ENCODE assay signal across 24 mouse cellular contexts in the genomic region with DNA sequence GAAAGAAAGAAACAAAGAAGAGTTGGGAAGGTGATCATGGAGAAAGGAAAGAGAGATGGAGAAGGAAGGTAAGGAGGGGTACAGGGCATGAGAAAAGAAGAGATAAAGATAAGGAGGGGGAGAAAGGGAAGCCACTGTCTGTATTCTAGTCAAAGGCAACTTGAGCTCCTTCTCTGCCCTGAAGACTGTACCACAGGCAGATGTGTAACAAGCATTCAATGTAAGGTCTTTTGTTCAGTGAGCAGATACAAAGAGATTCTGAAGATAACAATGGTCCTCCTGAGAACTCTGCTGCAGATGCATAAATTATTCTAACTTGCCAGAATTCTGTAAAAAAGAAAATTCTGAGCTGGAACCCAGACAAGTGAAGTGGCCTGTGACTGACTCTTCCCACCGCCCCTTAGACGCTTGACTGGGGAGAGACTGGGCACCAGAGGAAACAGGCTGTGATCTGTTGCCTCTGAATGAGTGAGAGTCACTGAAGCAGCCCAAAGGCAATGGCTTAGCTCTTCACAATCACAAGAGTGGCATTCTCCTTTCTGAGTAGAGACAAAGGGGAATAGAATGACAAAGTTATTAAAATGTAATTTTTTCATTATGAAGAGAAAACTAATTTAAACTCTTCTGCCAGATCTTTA.
DNase-seq lines count a peak whose midpoint lies in the region; ATAC-seq and TF ChIP-seq lines count a peak whose summit lies in the region.
"Had no signal": no experiment of that assay in that cellular context is flagged by ENCODE, and none has a peak within 500 bp of the region (broad histone marks: within the 10 kb centered on the region; RNA-seq: fewer than 3 reads in every experiment).

No protein-coding gene starts in this region.

- H3K4me3 ChIP-seq in hindbrain, postnatal 0 days (ENCODE audit: low read length) = no peak overlapping the region
- H3K4me3 ChIP-seq in hindbrain, embryonic 16.5 days (ENCODE audit: low read length) = no peak overlapping the region
- H3K4me3 ChIP-seq in midbrain, embryonic 11.5 days (ENCODE audit: low read depth, low read length) = no peak overlapping the region
- H3K4me3 ChIP-seq in midbrain, embryonic 13.5 days (replicated peaks) = no peak overlapping the region
- H3K4me3 ChIP-seq: embryonic facial prominence, embryonic 13.5 days; forebrain, embryonic 12.5 days; heart, adult 2 months; heart, embryonic 15.5 days had no signal

- 23% methylated on average over 2 of the region's 2 CpGs for WGBS in hindbrain, postnatal 0 days
- WGBS in hindbrain, embryonic 16.5 days = 18% methylated on average over 2 of the region's 2 CpGs
- 29% methylated on average over 2 of the region's 2 CpGs for WGBS in midbrain, embryonic 11.5 days
- WGBS in midbrain, embryonic 13.5 days = 6% methylated on average over 2 of the region's 2 CpGs

- H3K4me2 ChIP-seq in hindbrain, postnatal 0 days (ENCODE audit: low read depth, low read length) = no peak overlapping the region
- no peak overlapping the region for H3K4me2 ChIP-seq in hindbrain, embryonic 16.5 days (ENCODE audit: low read length)
- H3K4me2 ChIP-seq in midbrain, embryonic 11.5 days = no peak overlapping the region
- H3K4me2 ChIP-seq in midbrain, embryonic 13.5 days (replicated peaks) = no peak overlapping the region
- H3K4me2 ChIP-seq: embryonic facial prominence, embryonic 13.5 days; forebrain, embryonic 12.5 days; heart, embryonic 11.5 days; heart, embryonic 15.5 days had no signal

- H3K27ac ChIP-seq in hindbrain, postnatal 0 days = no peak overlapping the region
- H3K27ac ChIP-seq in hindbrain, embryonic 16.5 days (ENCODE audit: low read depth, low read length) = no peak overlapping the region
- H3K27ac ChIP-seq in midbrain, embryonic 11.5 days (ENCODE audit: low read depth, low read length) = no peak overlapping the region
- H3K27ac ChIP-seq in midbrain, embryonic 13.5 days = no peak overlapping the region
- H3K27ac ChIP-seq: embryonic facial prominence, embryonic 13.5 days; forebrain, embryonic 12.5 days; heart, adult 2 months; heart, embryonic 15.5 days had no signal

- no peaks in the 10 kb centered on the region for H3K9me3 ChIP-seq in hindbrain, postnatal 0 days (ENCODE audit: low read length)
- H3K9me3 ChIP-seq in hindbrain, embryonic 16.5 days (ENCODE audit: control insufficient read depth, low read length) = no peaks in the 10 kb centered on the region
- no peaks in the 10 kb centered on the region for H3K9me3 ChIP-seq in midbrain, embryonic 11.5 days (ENCODE audit: control insufficient read depth, low read length)
- H3K9me3 ChIP-seq in midbrain, embryonic 13.5 days = 0 out of 2 replicates have a peak, but pooled peaks cover 2% of the 10 kb centered on the region
- H3K9me3 ChIP-seq: embryonic facial prominence, embryonic 13.5 days; forebrain, embryonic 12.5 days; heart, embryonic 15.5 days had no signal

- H3K9ac ChIP-seq in hindbrain, postnatal 0 days (replicated peaks; ENCODE audit: low read length) = no peak overlapping the region
- H3K9ac ChIP-seq in hindbrain, embryonic 16.5 days (ENCODE audit: low read depth, low read length) = no peak overlapping the region
- H3K9ac ChIP-seq in midbrain, embryonic 11.5 days (ENCODE audit: low read length) = no peak overlapping the region
- H3K9ac ChIP-seq in midbrain, embryonic 13.5 days (replicated peaks) = no peak overlapping the region
- H3K9ac ChIP-seq: embryonic facial prominence, embryonic 13.5 days; forebrain, embryonic 12.5 days; forebrain, postnatal 0 days; heart, embryonic 15.5 days had no signal

- no peak for ATAC-seq in hindbrain, postnatal 0 days
- ATAC-seq in hindbrain, embryonic 16.5 days = no peak
- peak; percentile 80; the same call in 1 of the 2 replicates for ATAC-seq in midbrain, embryonic 11.5 days (ENCODE audit: low FRiP score)
- no peak for ATAC-seq in midbrain, embryonic 13.5 days
- ATAC-seq: CD4-positive, CD25-positive, alpha-beta regulatory T cell, adult 4 months; forebrain, postnatal 0 days had no signal

- TF ChIP-seq CTCF in hindbrain, postnatal 0 days (IDR thresholded peaks at IDR 0.05; ENCODE audit: low read depth) = no peak

- no peaks in the 10 kb centered on the region for H3K36me3 ChIP-seq in hindbrain, postnatal 0 days (ENCODE audit: insufficient read depth, low read length)
- H3K36me3 ChIP-seq in hindbrain, embryonic 16.5 days (ENCODE audit: control insufficient read depth, insufficient read depth, low read length) = no peaks in the 10 kb centered on the region
- no peaks in the 10 kb centered on the region for H3K36me3 ChIP-seq in midbrain, embryonic 11.5 days (ENCODE audit: control insufficient read depth, insufficient read depth, low read length)
- H3K36me3 ChIP-seq in midbrain, embryonic 13.5 days = no peaks in the 10 kb centered on the region
- H3K36me3 ChIP-seq: embryonic facial prominence, embryonic 13.5 days; forebrain, embryonic 12.5 days; G1E; heart, embryonic 15.5 days had no signal

- peak; percentile 35 for DNase-seq in embryo, embryonic 10.5 days (ENCODE audit: low spot score)
- DNase-seq in embryo, embryonic 10 days (ENCODE audit: low spot score) = no peak
- peak; percentile 9 for DNase-seq in hindbrain, postnatal 0 days (ENCODE audit: low spot score)
- DNase-seq in midbrain, embryonic 11.5 days (ENCODE audit: low spot score, missing footprints) = no peak
- peak; percentile 39 for DNase-seq in Muller cell, postnatal 12 days (ENCODE audit: inconsistent ontology term)
- DNase-seq in layer of hippocampus, adult 18-20 months (ENCODE audit: low spot score in 2 of 2) = no peak
- DNase-seq: adrenal gland, adult 2 months; adrenal gland, postnatal 25 days; B cell, adult 2 months; cerebellum, adult 18-20 months; cerebellum, adult 9-11 months; cerebellum, postnatal 36 days; forebrain, postnatal 0 days; gastrocnemius, postnatal 14 days; heart, adult 2 months; heart, postnatal 14 days had no signal

- no peaks in the 10 kb centered on the region for H3K4me1 ChIP-seq in hindbrain, postnatal 0 days (ENCODE audit: insufficient read depth, low read length)
- no peaks in the 10 kb centered on the region; the same call in 1 of the 2 replicates for H3K4me1 ChIP-seq in hindbrain, embryonic 16.5 days (ENCODE audit: control insufficient read depth, insufficient read depth, low read depth, low read length)
- no peaks in the 10 kb centered on the region for H3K4me1 ChIP-seq in midbrain, embryonic 11.5 days (ENCODE audit: control insufficient read depth, insufficient read depth, low read length)
- H3K4me1 ChIP-seq in midbrain, embryonic 13.5 days (replicated peaks) = no peaks in the 10 kb centered on the region
- H3K4me1 ChIP-seq: embryonic facial prominence, embryonic 13.5 days; forebrain, embryonic 12.5 days; heart, embryonic 15.5 days had no signal

- no peaks in the 10 kb centered on the region for H3K27me3 ChIP-seq in hindbrain, postnatal 0 days (ENCODE audit: insufficient read depth, low read length)
- H3K27me3 ChIP-seq in hindbrain, embryonic 16.5 days (replicated peaks; ENCODE audit: control insufficient read depth, insufficient read depth, low read length) = no peaks in the 10 kb centered on the region
- H3K27me3 ChIP-seq in midbrain, embryonic 11.5 days (ENCODE audit: control insufficient read depth, insufficient read depth, low read length) = no peaks in the 10 kb centered on the region
- H3K27me3 ChIP-seq in midbrain, embryonic 13.5 days = no peaks in the 10 kb centered on the region
- H3K27me3 ChIP-seq: embryonic facial prominence, embryonic 13.5 days; forebrain, embryonic 12.5 days; heart, embryonic 15.5 days had no signal

Comparison
In these comparisons a context has a peak if more than half of its experiments do, and no peak if none do; other contexts are left out.
1. DNase-seq: peak in embryo, embryonic 10.5 days (single experiment), hindbrain, postnatal 0 days (single experiment) and Muller cell, postnatal 12 days (single experiment); none in embryo, embryonic 10 days (single experiment), midbrain, embryonic 11.5 days (single experiment) and layer of hippocampus, adult 18-20 months (0 of 2).